Mouse (Mus musculus): ENCODE measurements around the gene Rngtt. TPM values are rescaled to one million over a fixed set of nuclear protein-coding genes. Genes with fewer than 3 reads are reported as not detected.

Gene Rngtt
- polyA plus RNA-seq, 1 experiment from 2014 or later, result 14.9 TPM

- no peaks in the 10 kb centered on the region for H3K36me3 ChIP-seq
- H3K27me3 ChIP-seq (replicated peaks), result peaks cover 78% of the 10 kb centered on the region
- no peak overlapping the region for H3K4me2 ChIP-seq
- H3K9ac ChIP-seq, result no peak overlapping the region
- H3K4me3 ChIP-seq, result no peak overlapping the region
- no peaks in the 10 kb centered on the region for H3K9me3 ChIP-seq
- no peak for ATAC-seq (ENCODE audit: extremely low read depth, insufficient number of reproducible peaks, low FRiP score, low TSS enrichment)
- no peak overlapping the region for H3K27ac ChIP-seq (replicated peaks)
- WGBS, result 77% methylated on average over 3 of the region's 3 CpGs
- peaks cover 13% of the 10 kb centered on the region for H3K4me1 ChIP-seq
These were observed 213.7 kb downstream of the Rngtt start for GRCm38 (mm10) chr4:33523774-33524173.

- 82% methylated on average over 10 of the region's 10 CpGs for WGBS
- Histone ChIP-seq H3K27me3 (replicated peaks) (peaks cover 70% of the 10 kb centered on the region), H3K27ac (replicated peaks) (no peak overlapping the region)
These were observed 214.5 kb downstream of the Rngtt start for GRCm38 (mm10) chr4:33524481-33525141.

GRCm38 (mm10) chr4:33525272-33525671, 215.2 kb downstream of the Rngtt start:
- Histone ChIP-seq H3K4me3 (no peak overlapping the region), H3K36me3 (no peaks in the 10 kb centered on the region)

More at GRCm38 (mm10) chr4:33524481-33525141, 214.5 kb downstream of the Rngtt start:
- peaks cover 13% of the 10 kb centered on the region for H3K4me1 ChIP-seq
- no peaks in the 10 kb centered on the region for H3K36me3 ChIP-seq
- no peaks in the 10 kb centered on the region for H3K9me3 ChIP-seq
- no peak overlapping the region for H3K9ac ChIP-seq
- no peak for ATAC-seq (ENCODE audit: extremely low read depth, insufficient number of reproducible peaks, low FRiP score, low TSS enrichment)
- no peak overlapping the region for H3K4me3 ChIP-seq
- H3K4me2 ChIP-seq, result no peak overlapping the region

GRCm38 (mm10) chr4:33526092-33526491, 216.0 kb downstream of the Rngtt start:
- no peaks in the 10 kb centered on the region for H3K9me3 ChIP-seq
- WGBS, result 37% methylated on average over 7 of the region's 7 CpGs
- no peak overlapping the region for H3K9ac ChIP-seq
- H3K4me3 ChIP-seq, result no peak overlapping the region
- no peak overlapping the region for H3K27ac ChIP-seq (replicated peaks)
- peaks cover 57% of the 10 kb centered on the region for H3K27me3 ChIP-seq (replicated peaks)
- H3K4me2 ChIP-seq, result no peak overlapping the region
- no peak for ATAC-seq (ENCODE audit: extremely low read depth, insufficient number of reproducible peaks, low FRiP score, low TSS enrichment)
- no peaks in the 10 kb centered on the region for H3K36me3 ChIP-seq
- peaks cover 13% of the 10 kb centered on the region for H3K4me1 ChIP-seq

More at GRCm38 (mm10) chr4:33525272-33525671, 215.2 kb downstream of the Rngtt start:
- Histone ChIP-seq H3K9me3 (no peaks in the 10 kb centered on the region), H3K4me1 (peaks cover 13% of the 10 kb centered on the region), H3K9ac (no peak overlapping the region), H3K27me3 (replicated peaks) (peaks cover 63% of the 10 kb centered on the region), H3K4me2 (no peak overlapping the region), H3K27ac (replicated peaks) (no peak overlapping the region)
- 87% methylated on average over 4 of the region's 4 CpGs for WGBS
- ATAC-seq (ENCODE audit: extremely low read depth, insufficient number of reproducible peaks, low FRiP score, low TSS enrichment), result no peak

- H3K4me3 ChIP-seq, result no peak overlapping the region
- H3K27ac ChIP-seq (replicated peaks), result no peak overlapping the region
- no peaks in the 10 kb centered on the region for H3K9me3 ChIP-seq
- H3K4me1 ChIP-seq, result peaks cover 13% of the 10 kb centered on the region
- H3K27me3 ChIP-seq (replicated peaks), result peaks cover 52% of the 10 kb centered on the region
- H3K4me2 ChIP-seq, result 0 out of 2 replicates have a peak overlapping the region, but pooled peaks have one; percentile 3
- no peak overlapping the region for H3K9ac ChIP-seq
- WGBS, result 18% methylated on average over 9 of the region's 9 CpGs
- H3K36me3 ChIP-seq, result no peaks in the 10 kb centered on the region
- no peak for ATAC-seq (ENCODE audit: extremely low read depth, insufficient number of reproducible peaks, low FRiP score, low TSS enrichment)
These were observed 216.6 kb downstream of the Rngtt start for GRCm38 (mm10) chr4:33526675-33527074.

GRCm38 (mm10) chr4:33532596-33532995, 222.5 kb downstream of the Rngtt start:
- H3K27ac ChIP-seq (replicated peaks), result no peak overlapping the region
- no peak overlapping the region for H3K4me3 ChIP-seq
- H3K36me3 ChIP-seq, result no peaks in the 10 kb centered on the region
- H3K9me3 ChIP-seq, result peaks cover 3% of the 10 kb centered on the region; the same call in 1 of the 2 replicates
- H3K9ac ChIP-seq, result no peak overlapping the region
- H3K4me1 ChIP-seq, result no peaks in the 10 kb centered on the region
- ATAC-seq (ENCODE audit: extremely low read depth, insufficient number of reproducible peaks, low FRiP score, low TSS enrichment), result no peak
- H3K27me3 ChIP-seq (replicated peaks), result peaks cover 11% of the 10 kb centered on the region
- 74% methylated on average over 8 of the region's 8 CpGs for WGBS
- no peak overlapping the region for H3K4me2 ChIP-seq

- H3K4me2 ChIP-seq, result no peak overlapping the region
- no peak overlapping the region for H3K27ac ChIP-seq (replicated peaks)
- no peaks in the 10 kb centered on the region for H3K4me1 ChIP-seq
- no peaks in the 10 kb centered on the region for H3K36me3 ChIP-seq
- no peak overlapping the region for H3K4me3 ChIP-seq
- H3K9me3 ChIP-seq, result no peaks in the 10 kb centered on the region
- ATAC-seq (ENCODE audit: extremely low read depth, insufficient number of reproducible peaks, low FRiP score, low TSS enrichment), result no peak
- no peak overlapping the region for H3K9ac ChIP-seq
- WGBS, result 71% methylated on average over 13 of the region's 13 CpGs
- peaks cover 17% of the 10 kb centered on the region; the same call in 1 of the 2 replicates for H3K27me3 ChIP-seq (replicated peaks)
These were observed 234.9 kb downstream of the Rngtt start for GRCm38 (mm10) chr4:33544755-33545576.

- H3K27ac ChIP-seq (replicated peaks), result no peak overlapping the region
- H3K4me1 ChIP-seq, result no peaks in the 10 kb centered on the region
- H3K27me3 ChIP-seq (replicated peaks), result peaks cover 22% of the 10 kb centered on the region; the same call in 1 of the 2 replicates
- no peaks in the 10 kb centered on the region for H3K9me3 ChIP-seq
- H3K4me3 ChIP-seq, result no peak overlapping the region
- no peak for ATAC-seq (ENCODE audit: extremely low read depth, insufficient number of reproducible peaks, low FRiP score, low TSS enrichment)
- no peak overlapping the region for H3K4me2 ChIP-seq
- WGBS, result 68% methylated on average over 6 of the region's 6 CpGs
- no peaks in the 10 kb centered on the region for H3K36me3 ChIP-seq
- H3K9ac ChIP-seq, result no peak overlapping the region
These were observed 235.4 kb downstream of the Rngtt start for GRCm38 (mm10) chr4:33545577-33545879.

- Histone ChIP-seq H3K9ac (no peak overlapping the region), H3K4me1 (no peaks in the 10 kb centered on the region), H3K36me3 (no peaks in the 10 kb centered on the region), H3K27me3 (replicated peaks) (peaks cover 29% of the 10 kb centered on the region), H3K9me3 (no peaks in the 10 kb centered on the region), H3K4me2 (no peak overlapping the region), H3K4me3 (no peak overlapping the region), H3K27ac (replicated peaks) (no peak overlapping the region)
- WGBS, result 85% methylated on average over 11 of the region's 11 CpGs
- ATAC-seq (ENCODE audit: extremely low read depth, insufficient number of reproducible peaks, low FRiP score, low TSS enrichment), result no peak
These were observed 236.2 kb downstream of the Rngtt start for GRCm38 (mm10) chr4:33546278-33546677.

GRCm38 (mm10) chr4:33547315-33547929, 237.3 kb downstream of the Rngtt start:
- Histone ChIP-seq H3K27ac (replicated peaks) (no peak overlapping the region), H3K27me3 (replicated peaks) (peaks cover 36% of the 10 kb centered on the region), H3K4me2 (no peak overlapping the region), H3K36me3 (no peaks in the 10 kb centered on the region), H3K9ac (no peak overlapping the region), H3K9me3 (no peaks in the 10 kb centered on the region), H3K4me3 (no peak overlapping the region), H3K4me1 (no peaks in the 10 kb centered on the region)
- WGBS, result 69% methylated on average over 8 of the region's 8 CpGs
- ATAC-seq (ENCODE audit: extremely low read depth, insufficient number of reproducible peaks, low FRiP score, low TSS enrichment), result no peak

GRCm38 (mm10) chr4:33549606-33550005, 239.5 kb downstream of the Rngtt start:
- H3K9me3 ChIP-seq, result no peaks in the 10 kb centered on the region
- H3K36me3 ChIP-seq, result no peaks in the 10 kb centered on the region
- no peak overlapping the region for H3K9ac ChIP-seq
- H3K4me2 ChIP-seq, result no peak overlapping the region
- WGBS, result 46% methylated on average over 5 of the region's 5 CpGs
- H3K27ac ChIP-seq (replicated peaks), result no peak overlapping the region
- no peak for ATAC-seq (ENCODE audit: extremely low read depth, insufficient number of reproducible peaks, low FRiP score, low TSS enrichment)
- no peak overlapping the region for H3K4me3 ChIP-seq
- H3K27me3 ChIP-seq (replicated peaks), result peaks cover 55% of the 10 kb centered on the region
- peaks cover 5% of the 10 kb centered on the region; the same call in 1 of the 2 replicates for H3K4me1 ChIP-seq
